Mouse (Mus musculus): ENCODE results near the gene Svbp.
A peak's percentile ranks its signal among the peaks of the same experiment; 100 is the strongest.

Svbp gene

GRCm38 (mm10) chr4:119194909-119195581 lies at the start of gene Svbp:
Gene Svbp (plus strand): TSS chr4:119195306.
- DNase-seq (ENCODE audit: low read depth), result peak; percentile 59

GRCm38 (mm10) chr4:119146816-119147215 lies 48.3 kb upstream of the Svbp start:
- peak; percentile 73 for DNase-seq (ENCODE audit: low read depth)

DNA sequence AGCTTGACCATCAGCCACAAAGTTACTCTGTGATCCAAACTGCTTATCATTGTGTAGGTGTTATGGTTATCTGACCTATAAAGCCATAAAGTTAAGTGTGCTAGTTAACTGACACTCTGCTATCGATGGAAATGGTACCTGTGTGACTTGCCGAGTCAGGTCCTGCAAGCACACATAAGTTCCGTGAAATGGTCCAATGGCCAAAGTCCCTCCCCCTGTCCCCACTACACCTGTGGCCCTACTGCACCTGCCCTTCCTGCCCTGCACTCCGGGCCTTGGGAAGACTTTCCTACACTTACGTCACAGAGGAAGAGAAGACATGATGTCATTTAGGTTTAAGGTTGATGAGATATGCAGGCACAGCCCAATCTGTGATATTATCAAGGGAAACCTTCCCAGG lies 47.8 kb upstream of the Svbp start:
- DNase-seq (ENCODE audit: low read depth), result no peak

- DNase-seq (ENCODE audit: low read depth), result no peak
Measured at GRCm38 (mm10) chr4:119148741-119149140, 46.4 kb upstream of the Svbp start.

- no peak for DNase-seq (ENCODE audit: low read depth)
Measured at GRCm38 (mm10) chr4:119157186-119157585, 37.9 kb upstream of the Svbp start.

- DNase-seq (ENCODE audit: low read depth), result no peak
Measured at GRCm38 (mm10) chr4:119157891-119158290, 37.2 kb upstream of the Svbp start.

GRCm38 (mm10) chr4:119161358-119161757 lies 33.7 kb upstream of the Svbp start:
- DNase-seq (ENCODE audit: low read depth), result no peak

GRCm38 (mm10) chr4:119162990-119163389 lies 32.1 kb upstream of the Svbp start:
- no peak for DNase-seq (ENCODE audit: low read depth)

DNA sequence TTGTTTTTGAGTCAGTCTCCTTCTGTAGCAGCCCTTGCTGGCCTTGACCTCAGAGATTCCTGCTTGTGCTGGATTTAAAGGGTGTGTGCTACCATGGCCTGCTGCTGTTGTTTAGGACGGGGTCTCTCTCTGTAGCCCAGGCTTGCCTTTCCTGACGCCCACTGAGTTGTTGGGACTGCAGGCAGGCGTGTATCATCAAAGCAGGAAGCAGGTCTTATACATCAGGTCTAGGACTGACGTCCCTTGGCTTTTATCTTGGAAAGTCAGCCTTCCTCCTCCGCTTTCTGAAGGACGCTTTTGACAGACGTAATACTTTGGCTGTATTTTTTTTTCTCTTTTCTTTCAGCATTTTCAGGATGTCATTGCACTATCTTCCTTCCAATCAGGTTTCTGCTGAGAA lies 29.2 kb upstream of the Svbp start:
- DNase-seq (ENCODE audit: low read depth), result no peak

DNA sequence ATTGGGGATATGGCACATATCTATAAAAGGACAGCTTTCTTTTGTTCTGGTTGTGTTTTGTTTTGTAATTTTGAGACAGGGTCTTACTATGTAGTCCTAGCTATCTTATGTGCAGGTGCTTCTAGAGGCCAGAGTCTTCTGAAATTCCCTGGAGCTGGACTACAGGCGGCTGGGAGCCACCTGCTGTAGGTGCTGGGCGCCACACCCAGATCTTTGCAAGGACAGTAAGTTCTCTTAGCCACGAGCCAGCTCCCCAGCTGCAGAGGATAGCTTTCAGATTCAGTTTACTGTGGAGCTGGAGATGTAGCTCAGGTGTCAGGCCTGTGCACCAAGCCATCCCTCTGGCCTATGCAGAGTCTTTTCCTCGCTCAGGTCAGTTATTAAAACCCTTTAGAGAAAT lies 28.0 kb upstream of the Svbp start:
- no peak for DNase-seq (ENCODE audit: low read depth)

DNA sequence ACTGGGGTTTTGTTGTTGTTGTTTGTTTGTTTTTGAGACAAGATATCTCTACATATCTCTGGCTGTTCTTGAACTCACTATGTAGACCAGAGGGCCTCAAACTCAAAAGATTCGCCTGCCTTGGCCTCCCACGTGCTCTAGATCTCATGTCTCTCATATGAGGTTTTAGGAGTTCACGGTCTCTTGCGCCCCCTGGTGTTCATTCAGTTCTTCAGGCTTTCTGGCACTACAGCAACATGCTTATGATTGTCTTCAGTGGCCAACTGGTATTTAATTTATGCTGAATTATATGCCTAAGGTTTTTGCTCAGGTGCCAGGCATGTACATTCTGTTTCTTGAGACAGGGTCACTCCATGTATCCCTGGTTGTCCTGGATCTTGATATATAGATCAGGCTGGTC lies 27.4 kb upstream of the Svbp start:
- DNase-seq (ENCODE audit: low read depth), result peak; percentile 53

DNA sequence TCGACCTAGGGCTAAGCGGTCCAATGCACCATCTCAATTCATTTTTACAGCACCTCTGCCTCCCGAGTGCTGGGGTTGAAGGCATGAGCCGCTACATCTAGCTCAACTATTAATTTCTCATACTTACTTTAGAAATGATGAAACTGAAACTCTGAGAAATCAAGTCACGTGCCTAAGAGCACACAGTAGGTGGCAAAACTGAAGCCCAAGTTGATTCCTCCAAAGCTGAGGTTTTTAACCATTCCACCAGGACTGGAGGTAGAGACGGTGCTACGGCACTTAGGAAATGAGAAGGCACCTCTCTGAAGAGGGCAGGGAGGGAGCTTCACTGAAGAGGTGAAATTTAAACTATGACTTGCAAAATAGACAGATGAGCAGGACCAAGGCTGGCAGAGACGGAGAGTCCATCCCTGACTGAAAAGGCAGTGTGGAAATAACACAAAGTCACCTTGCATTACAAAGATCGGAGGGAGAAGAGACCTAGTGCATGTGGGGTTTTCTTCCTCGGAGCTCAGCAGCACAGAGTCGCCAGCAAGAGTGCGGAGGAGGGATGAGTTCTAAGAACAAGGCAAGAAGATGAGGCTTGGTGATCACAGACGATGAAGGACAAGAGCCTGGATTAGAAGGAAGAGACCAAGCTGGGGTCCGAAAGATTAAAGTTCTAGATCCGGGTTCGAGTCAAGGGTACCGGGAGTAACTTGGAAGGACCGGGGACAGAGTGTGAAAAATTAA lies 22.0 kb upstream of the Svbp start:
- DNase-seq (ENCODE audit: low read depth), result no peak

- DNase-seq (ENCODE audit: low read depth), result peak; percentile 95
Measured at GRCm38 (mm10) chr4:119173851-119174453, 21.2 kb upstream of the Svbp start, which contains the start of gene Zfp691. Gene Zfp691 (minus strand): TSS chr4:119174195.

DNA sequence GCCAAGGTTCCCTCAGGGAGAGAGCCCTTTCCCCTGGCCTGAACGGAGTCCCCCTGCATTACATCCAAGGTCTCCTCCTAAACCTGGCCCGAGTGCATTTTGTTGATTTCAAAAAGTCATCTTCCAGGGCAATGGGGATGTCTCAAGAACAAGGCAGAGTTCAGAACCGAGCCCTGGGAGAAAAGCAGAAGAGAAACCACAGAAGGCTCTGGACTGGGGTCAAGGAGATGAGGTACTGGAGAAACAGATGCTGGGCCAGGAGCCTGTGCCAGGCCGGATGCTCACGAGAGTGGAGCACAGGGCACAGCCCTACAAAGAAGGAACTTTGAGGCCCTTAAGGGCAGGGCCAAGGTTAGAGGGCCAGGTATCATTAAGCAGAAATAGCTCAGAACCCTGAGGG lies 17.4 kb upstream of the Svbp start:
- no peak for DNase-seq (ENCODE audit: low read depth)

- no peak for DNase-seq (ENCODE audit: low read depth)
Measured at GRCm38 (mm10) chr4:119178331-119178730, 16.8 kb upstream of the Svbp start.

GRCm38 (mm10) chr4:119180133-119180707 lies 14.9 kb upstream of the Svbp start:
- no peak for DNase-seq (ENCODE audit: low read depth)

GRCm38 (mm10) chr4:119181456-119181855 lies 13.7 kb upstream of the Svbp start:
- no peak for DNase-seq (ENCODE audit: low read depth)

DNA sequence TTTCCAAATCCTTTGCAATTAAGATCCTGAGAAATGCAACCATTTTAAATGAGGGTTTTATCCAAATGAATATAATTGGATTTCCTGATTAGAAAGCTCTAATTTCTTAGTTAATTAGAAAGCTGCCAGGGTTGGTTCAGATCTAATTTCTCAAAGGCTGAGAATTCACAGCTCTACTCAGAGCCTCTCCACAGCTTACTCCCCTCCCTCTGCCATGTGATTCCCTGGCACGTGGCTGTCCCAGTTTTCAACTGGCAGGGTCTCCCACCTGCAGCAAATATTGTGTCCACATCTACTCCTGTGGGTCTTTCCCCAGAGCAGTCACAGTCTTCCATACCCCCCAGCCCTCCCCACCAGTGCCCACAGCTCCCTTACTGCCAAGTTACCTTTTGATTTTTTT lies 11.6 kb upstream of the Svbp start:
- no peak for DNase-seq (ENCODE audit: low read depth)

DNA sequence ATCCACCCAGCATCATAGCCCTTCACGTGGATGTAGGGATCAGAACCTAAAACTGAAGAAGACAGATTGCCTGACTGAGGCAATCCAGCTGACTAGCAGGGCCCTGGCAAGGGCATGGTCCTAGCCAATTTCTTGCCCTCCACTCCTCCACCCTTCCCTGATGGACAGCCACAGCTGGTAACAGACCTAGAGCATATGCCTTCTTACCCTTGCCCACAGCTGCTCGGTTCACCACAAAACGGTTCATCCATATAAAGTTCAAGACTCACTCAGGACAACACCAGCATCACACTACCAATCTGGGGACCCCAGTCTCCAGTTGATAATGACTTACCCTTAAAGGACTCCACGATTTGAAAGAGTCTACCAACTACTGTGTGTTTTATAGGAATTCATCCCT lies 9.3 kb upstream of the Svbp start:
- DNase-seq (ENCODE audit: low read depth), result no peak

DNA sequence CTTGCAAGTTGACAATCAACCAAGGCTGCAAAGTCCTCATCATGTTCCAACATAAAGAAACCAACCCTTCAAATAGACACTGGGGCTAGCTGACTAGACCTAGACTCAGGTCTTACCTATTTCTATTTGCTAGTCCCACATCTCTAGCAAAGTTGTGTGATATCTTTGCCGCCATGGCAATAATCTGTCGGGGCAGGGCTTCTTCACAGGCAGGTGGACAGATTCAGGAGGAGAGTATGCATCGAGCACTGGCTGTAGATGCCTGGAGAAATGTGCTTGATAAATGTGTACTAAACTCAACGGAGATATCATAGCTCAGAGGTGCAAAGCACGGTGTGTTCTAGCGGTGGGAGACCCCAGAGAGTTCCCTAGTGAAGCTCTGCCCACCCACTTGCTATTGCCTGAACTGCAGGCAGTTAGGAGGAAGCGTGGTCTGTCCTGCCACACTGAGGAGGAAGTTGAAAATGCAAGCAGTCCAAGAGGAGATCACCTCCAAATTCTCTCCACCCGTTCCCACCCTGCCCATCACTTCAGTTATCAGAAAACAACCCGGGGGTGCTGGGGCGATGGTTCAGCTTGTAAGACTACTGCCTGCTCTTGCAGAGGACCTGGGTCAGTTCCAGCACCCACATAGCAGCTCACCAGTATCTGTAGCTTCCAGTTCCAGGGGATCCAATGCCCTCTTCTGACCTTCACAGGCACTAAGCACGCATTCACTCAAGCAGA lies 6.9 kb upstream of the Svbp start:
- no peak for DNase-seq (ENCODE audit: low read depth)

DNA sequence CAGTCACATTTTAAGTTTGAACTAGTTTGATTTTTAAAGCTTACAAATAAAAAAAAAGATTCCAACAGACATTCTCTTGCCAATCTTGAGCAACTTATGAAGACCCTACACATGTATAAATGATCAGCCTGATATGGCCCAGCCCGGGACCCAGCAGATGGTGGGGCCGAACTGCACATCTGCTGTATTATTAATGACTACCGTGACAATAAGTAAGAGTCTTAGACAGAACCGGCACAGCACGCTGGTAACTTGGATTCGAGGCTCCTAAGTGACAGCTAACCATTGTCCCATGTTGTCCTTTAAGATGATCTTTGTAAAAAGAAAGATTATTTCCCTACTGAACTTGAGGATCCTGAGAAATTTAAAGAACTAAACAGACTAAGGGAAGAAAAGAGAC lies 5.7 kb upstream of the Svbp start:
- no peak for DNase-seq (ENCODE audit: low read depth)

DNA sequence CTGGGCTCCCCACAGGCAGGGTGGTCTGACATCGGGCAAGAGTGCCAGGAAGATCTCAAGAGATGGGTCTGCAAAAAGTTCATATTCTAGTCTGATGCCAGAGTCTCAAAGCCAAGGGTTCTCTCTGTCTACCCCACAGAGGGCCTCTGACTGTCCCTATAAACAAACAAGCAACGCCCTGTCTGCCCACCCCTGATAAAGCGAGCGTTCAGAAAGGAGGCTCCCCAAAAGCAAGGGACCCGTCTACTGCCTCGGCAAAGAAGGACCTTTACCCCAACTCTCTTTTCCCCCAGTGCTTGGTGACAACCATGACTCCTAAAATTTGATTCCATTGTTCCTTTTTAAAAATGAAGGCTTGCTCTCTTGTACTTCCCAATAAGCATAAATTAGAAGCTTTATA lies 5.2 kb upstream of the Svbp start, which contains the start of gene Ermap:
Ermap (minus strand) TSS at position 148 of the 400 bp plus-strand sequence.
- no peak for DNase-seq (ENCODE audit: low read depth)
